Mouse (Mus musculus) liver, embryonic 14.5 days (tissue): ENCODE measurements around the gene Plaa. TPM values are rescaled to one million over a fixed set of nuclear protein-coding genes. Genes with fewer than 3 reads are reported as not detected.
A peak's percentile ranks its signal among the peaks of the same experiment; 100 is the strongest.

Source experiments
- ATAC-seq: fragments of 200-750 bp; cut with Nextera tagmentation; 2 replicates; pipeline ENCODE4 v1.8.0; 2017; ENCODE audit warnings: moderate number of reproducible peaks, mild to moderate bottlenecking, moderate library complexity; ENCODE audit not compliant: insufficient read depth
- DNase-seq, 3 experiments: peaks; one replicate each; pipeline ENCODE4 v3.0.0-alpha.2; 2012 to 2013; ENCODE audit warnings: low read depth in 3 of 3, low spot score in 3 of 3
- H3K27ac ChIP-seq: fragments of 300-500 bp; sonication (generic); 2 replicates; pipeline ENCODE4 v1.5.1; 2014; ENCODE audit warnings: moderate library complexity, mild to moderate bottlenecking, control low read depth, inconsistent platforms
- H3K27me3 ChIP-seq: fragments of 300-500 bp; sonication (generic); 2 replicates; pipeline ENCODE4 v1.6.1; 2014; ENCODE audit warnings: mild to moderate bottlenecking, low read length, moderate library complexity; ENCODE audit not compliant: control insufficient read depth, insufficient read depth
- H3K36me3 ChIP-seq: fragments of 300-500 bp; sonication (generic); replicated peaks from 2 replicates; pipeline ENCODE4 v1.6.1; 2014; ENCODE audit warnings: low read depth; ENCODE audit not compliant: control insufficient read depth, insufficient read depth
- H3K4me1 ChIP-seq, 2 experiments: fragments of 200-500 bp in 1 of 2; fragments of 300-500 bp in 1 of 2; sonication (generic) in 1 of 2; replicated peaks; 2 replicates each; pipeline ENCODE4 v1.6.1; 2012 to 2014; ENCODE audit warnings: antibody characterized with exemption in 1 of 2, inconsistent platforms in 1 of 2, low read length in 1 of 2; ENCODE audit not compliant: control insufficient read depth in 2 of 2, insufficient read depth in 2 of 2
- H3K4me2 ChIP-seq: fragments of 300-500 bp; sonication (generic); 2 replicates; pipeline ENCODE4 v1.6.1; 2014; ENCODE audit warnings: low read depth, mild to moderate bottlenecking, control low read depth, moderate library complexity
- H3K4me3 ChIP-seq, 2 experiments: fragments of 200-500 bp in 1 of 2; fragments of 300-500 bp in 1 of 2; sonication (generic) in 1 of 2; 2 replicates each; pipeline ENCODE4 v1.5.1; 2012 to 2014; ENCODE audit warnings: low read depth in 2 of 2, low read length in 2 of 2, mild to moderate bottlenecking in 2 of 2, control low read depth in 1 of 2, inconsistent platforms in 1 of 2, moderate library complexity in 1 of 2; ENCODE audit not compliant: insufficient read depth in 1 of 2
- H3K9ac ChIP-seq: fragments of 300-500 bp; sonication (generic); replicated peaks from 2 replicates; pipeline ENCODE4 v1.6.1; 2014; ENCODE audit warnings: mild to moderate bottlenecking, control low read depth, moderate library complexity
- H3K9me3 ChIP-seq: fragments of 300-500 bp; sonication (generic); 2 replicates; pipeline ENCODE4 v1.6.1; 2016; ENCODE audit warnings: low read length, mixed read lengths; ENCODE audit not compliant: control insufficient read depth
- CTCF ChIP-seq: IDR thresholded peaks from 2 replicates; pipeline ENCODE4 v1.5.1; 2016; ENCODE audit warnings: antibody characterized with exemption, low read depth, control low read depth
- EP300 ChIP-seq: IDR thresholded peaks from 2 replicates; pipeline ENCODE4 v1.6.1; 2016; ENCODE audit warnings: antibody characterized with exemption, low read depth
- WGBS: fragments of 180-500 bp; shearing (Covaris S2); extraction: QIAGEN DNeasy Blood & Tissue Kit; methylation state at CpG from one replicate; pipeline ENCODE4 v1.1.7; 2014; ENCODE audit not compliant: insufficient replicate concordance; 5-methylcytosine and 5-hydroxymethylcytosine counted together
- polyA plus RNA-seq, 2 experiments: library from polyadenylated mRNA; depleted of rRNA in 1 of 2; stranded (reverse) in 1 of 2; unstranded in 1 of 2; fragments of >200 nt; fragmentation: Nextera tagmentation in 1 of 2; extraction: Ambion mirVana in 1 of 2; gene quantifications; 2 replicates each; pipeline versions ENCODE4 v1.2.1 to v1.2.3; 2012 to 2014

Gene Plaa
- polyA plus RNA-seq, 2 experiments = 17.0 to 26.3 TPM

DNA sequence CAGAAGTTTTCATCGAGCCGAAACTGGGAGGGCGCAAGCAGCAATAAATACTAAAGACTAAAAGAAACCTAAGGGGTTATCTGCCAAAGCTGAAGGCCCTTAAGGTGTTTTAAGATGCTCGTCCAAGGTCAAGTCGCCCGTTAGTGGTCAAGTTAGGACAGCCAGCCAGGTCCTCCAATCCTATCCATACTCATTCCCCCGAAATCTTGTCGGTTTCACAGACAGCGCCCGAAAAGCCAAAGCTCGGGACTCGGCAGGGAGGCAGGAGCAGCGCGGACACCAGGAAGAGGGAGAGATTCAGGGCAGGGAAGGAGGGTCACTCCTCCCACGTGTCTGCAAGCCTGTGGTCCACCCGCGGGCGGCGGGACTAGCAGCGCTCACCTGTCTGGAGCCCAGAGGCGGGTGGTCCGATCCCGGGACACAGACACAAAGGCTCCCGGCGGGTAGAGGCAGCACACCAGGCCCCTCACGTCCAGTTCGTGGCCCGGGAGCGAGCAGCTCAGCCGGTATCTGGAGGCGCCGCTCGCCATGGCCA, 481 bp downstream of the Plaa start:
- peak; percentile 75 for ATAC-seq
- peak overlapping the region; percentile 0 for H3K27ac ChIP-seq
- H3K36me3 ChIP-seq = no peaks in the 10 kb centered on the region
- WGBS = under 1% methylated on average over 33 of the region's 33 CpGs
- no peaks in the 10 kb centered on the region for H3K9me3 ChIP-seq
- peaks cover 2 to 4% of the 10 kb centered on the region in 2 experiments; a peak in 2 of 4 replicates for H3K4me1 ChIP-seq
- TF ChIP-seq EP300 (no peak), CTCF (no peak)
- peak overlapping the region; percentile 62 for H3K9ac ChIP-seq
- H3K27me3 ChIP-seq = no peaks in the 10 kb centered on the region
- peak overlapping the region; percentile 89 for H3K4me2 ChIP-seq
- H3K4me3 ChIP-seq = peak overlapping the region; percentile 64 to 91
- DNase-seq = peak in 2 of 3 experiments; percentile 9 to 16

DNA sequence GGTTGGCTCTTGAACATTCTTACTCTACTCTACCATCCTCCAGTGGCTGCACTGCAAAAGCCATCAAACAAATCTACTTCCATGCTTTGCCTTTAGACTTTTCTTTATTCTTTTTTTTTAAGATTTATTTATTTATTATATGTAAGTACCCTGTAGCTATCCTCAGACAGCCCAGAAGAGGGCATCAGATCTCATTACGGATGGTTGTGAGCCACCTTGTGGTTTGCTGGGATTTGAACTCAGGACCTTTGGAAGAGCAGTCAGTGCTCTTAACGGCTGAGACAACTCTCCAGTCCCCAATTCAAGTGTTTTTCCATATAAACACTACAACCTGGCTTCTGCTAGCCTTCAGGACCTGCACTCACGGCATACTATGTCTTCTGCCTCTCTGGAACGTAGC, 1.6 kb downstream of the Plaa start:
- no peak for TF ChIP-seq EP300
- peak; percentile 32; the same call in 1 of the 2 replicates for TF ChIP-seq CTCF
- Histone ChIP-seq H3K9me3 (no peaks in the 10 kb centered on the region), H3K36me3 (no peaks in the 10 kb centered on the region), H3K27ac (no peak overlapping the region), H3K4me1 (peaks cover 2 to 4% of the 10 kb centered on the region in 2 experiments; a peak in 2 of 4 replicates), H3K9ac (no peak overlapping the region), H3K27me3 (no peaks in the 10 kb centered on the region), H3K4me2 (peak overlapping the region; percentile 89), H3K4me3 (peak overlapping the region in 1 of 2 experiments; percentile 64; a peak in 2 of 4 replicates)
- ATAC-seq (no peak), DNase-seq (peak in 1 of 3 experiments; percentile 4)
- WGBS = 65% methylated on average over 4 of the region's 4 CpGs

DNA sequence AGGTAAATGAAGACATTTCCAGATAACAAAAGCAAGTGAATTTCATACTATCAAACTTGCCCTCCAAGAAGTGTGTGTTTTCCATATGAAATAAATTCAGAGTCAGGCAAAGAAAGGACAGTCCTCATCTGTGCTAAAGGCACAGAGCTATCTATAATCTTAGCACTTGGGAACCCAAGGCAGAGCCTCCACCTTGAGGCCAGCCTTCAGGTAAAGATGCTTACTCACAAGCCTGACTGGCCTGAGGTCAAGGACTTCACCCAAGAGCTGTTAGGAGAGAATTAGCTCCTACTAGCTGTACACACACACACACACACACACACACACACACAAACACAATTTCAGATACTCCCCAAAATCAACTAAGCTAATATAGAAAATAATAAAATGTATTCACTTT, 10.3 kb downstream of the Plaa start:
- Histone ChIP-seq H3K9ac (no peak overlapping the region), H3K4me3 (no peak overlapping the region), H3K9me3 (no peaks in the 10 kb centered on the region), H3K4me2 (no peak overlapping the region), H3K27ac (no peak overlapping the region), H3K27me3 (no peaks in the 10 kb centered on the region), H3K4me1 (peaks cover 2 to 4% of the 10 kb centered on the region in 2 experiments; a peak in 2 of 4 replicates), H3K36me3 (no peaks in the 10 kb centered on the region)
- DNase-seq (no peak), ATAC-seq (no peak)
- TF ChIP-seq EP300 = no peak
- no peak for TF ChIP-seq CTCF

DNA sequence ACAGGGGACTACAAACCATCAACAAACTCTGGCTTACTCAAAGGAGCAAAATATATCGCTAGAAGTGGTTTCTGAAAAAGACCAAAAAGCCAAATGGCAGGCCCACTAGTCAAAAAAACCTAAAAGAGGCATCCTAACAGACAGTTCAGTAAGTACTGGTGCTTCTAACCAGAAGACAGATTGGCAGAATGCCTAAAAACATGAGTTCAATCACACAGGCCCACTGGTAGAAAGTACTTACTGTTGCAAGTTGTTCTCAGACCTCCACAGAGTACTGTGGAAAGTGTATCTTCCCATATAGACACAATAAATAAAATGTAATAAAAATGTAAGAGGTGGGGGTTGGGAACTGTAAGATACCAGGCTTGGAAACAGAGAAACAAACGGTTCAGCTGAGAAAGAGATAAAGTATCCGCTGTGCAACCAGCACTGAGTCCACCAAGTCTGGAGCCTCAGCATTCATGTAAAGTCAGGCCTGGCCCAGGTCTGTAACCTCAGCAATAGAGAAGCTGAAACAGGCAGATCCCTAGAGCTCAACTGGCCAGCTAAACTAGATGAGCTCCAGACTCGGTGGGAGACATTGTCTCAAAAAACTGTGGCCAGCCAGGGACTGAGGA, 11.2 kb downstream of the Plaa start:
- 29% methylated on average over 4 of the region's 4 CpGs for WGBS
- ATAC-seq (0 out of 2 replicates have a peak, but pooled peaks have one; percentile 23), DNase-seq (no peak)
- Histone ChIP-seq H3K27me3 (no peaks in the 10 kb centered on the region), H3K4me2 (no peak overlapping the region), H3K4me3 (no peak overlapping the region), H3K36me3 (no peaks in the 10 kb centered on the region), H3K9me3 (no peaks in the 10 kb centered on the region), H3K27ac (no peak overlapping the region), H3K4me1 (peaks cover 2 to 4% of the 10 kb centered on the region in 2 experiments; a peak in 2 of 4 replicates), H3K9ac (no peak overlapping the region)
- TF ChIP-seq EP300 (no peak), CTCF (no peak)

DNA sequence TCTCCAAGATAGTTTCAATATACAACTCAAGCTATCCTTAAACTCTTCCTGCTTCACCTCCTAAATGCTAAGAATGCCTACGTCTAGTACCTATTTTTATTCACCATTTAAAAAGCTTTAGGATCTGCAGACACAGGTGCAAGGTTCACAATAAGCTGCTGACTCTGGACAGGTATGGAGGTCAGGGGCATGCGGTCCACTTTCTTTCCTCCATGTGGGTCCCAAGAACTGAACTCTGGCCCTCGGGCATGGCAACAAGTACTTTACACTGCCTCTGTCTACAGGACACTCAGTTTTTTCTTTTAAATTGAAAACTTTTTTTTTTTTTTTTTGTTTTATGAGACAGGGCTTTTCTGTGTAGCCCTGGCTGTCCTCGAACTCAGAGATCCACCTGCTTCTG, 30.4 kb downstream of the Plaa start:
- H3K4me2 ChIP-seq = no peak overlapping the region
- no peak for TF ChIP-seq CTCF
- no peak for TF ChIP-seq EP300
- ATAC-seq = no peak
- peaks cover 3% of the 10 kb centered on the region for H3K36me3 ChIP-seq
- no peaks in the 10 kb centered on the region for H3K4me1 ChIP-seq
- no peak overlapping the region for H3K9ac ChIP-seq
- no peak overlapping the region for H3K4me3 ChIP-seq
- WGBS = 86% methylated on average over 4 of the region's 4 CpGs
- no peak for DNase-seq
- H3K27me3 ChIP-seq = no peaks in the 10 kb centered on the region
- H3K27ac ChIP-seq = no peak overlapping the region
- H3K9me3 ChIP-seq = no peaks in the 10 kb centered on the region
